Mouse (Mus musculus): Measurements from ENCODE around the gene Togaram2. TPM values are rescaled to one million over a fixed set of nuclear protein-coding genes. Genes with fewer than 3 reads are reported as not detected.
"Not testable (repeated sequence)": the region's sequence is repeated elsewhere in the genome, so short reads cannot be mapped to it uniquely, and the experiment has no call there.

Togaram2 gene
- total RNA-seq, 2 experiments from 2014 or later: 4.7 to 5.4 TPM

- DNase-seq: no peak
Measured at GRCm38 (mm10) chr17:71736442-71736841, 63.4 kb downstream of the Togaram2 start.

- DNase-seq: no peak
Measured at GRCm38 (mm10) chr17:71742156-71742555, 69.1 kb downstream of the Togaram2 start.

GRCm38 (mm10) chr17:71742935-71743334 is 69.9 kb downstream of the Togaram2 start:
- no peak for DNase-seq

GRCm38 (mm10) chr17:71746114-71746513 is 73.1 kb downstream of the Togaram2 start:
- DNase-seq: no peak

- DNase-seq: no peak
Measured at GRCm38 (mm10) chr17:71747561-71747960, 74.5 kb downstream of the Togaram2 start.

- DNase-seq: no peak
Measured at GRCm38 (mm10) chr17:71749616-71750168, 76.6 kb downstream of the Togaram2 start.

- DNase-seq: no peak
Measured at GRCm38 (mm10) chr17:71752831-71753230, 79.8 kb downstream of the Togaram2 start, which contains the start of gene Pcare. Gene Pcare (minus strand): TSS chr17:71752894.

GRCm38 (mm10) chr17:71760536-71760935 is 87.5 kb downstream of the Togaram2 start:
- no peak for DNase-seq

- DNase-seq: not testable (repeated sequence)
Measured at GRCm38 (mm10) chr17:71768173-71768572, 95.1 kb downstream of the Togaram2 start, which contains the start of gene Clip4. Gene Clip4 (plus strand): TSS chr17:71768473.

GRCm38 (mm10) chr17:71769564-71769963 is 96.5 kb downstream of the Togaram2 start:
- no peak for DNase-seq

- no peak for DNase-seq
Measured at GRCm38 (mm10) chr17:71770696-71771095, 97.6 kb downstream of the Togaram2 start.

GRCm38 (mm10) chr17:71774173-71774572 is 101.1 kb downstream of the Togaram2 start:
- no peak for DNase-seq

- DNase-seq: no peak
Measured at GRCm38 (mm10) chr17:71775279-71775678, 102.2 kb downstream of the Togaram2 start.

- no peak for DNase-seq
Measured at GRCm38 (mm10) chr17:71778696-71779095, 105.6 kb downstream of the Togaram2 start.

Other genes with a start within 250 kb of the Togaram2 start
- gene Gm4707, start 213.3 kb upstream of the Togaram2 start, total RNA-seq (2021): under 1 TPM; 0.77 to 0.99 TPM
- gene Smchd1, start 197.9 kb upstream of the Togaram2 start, total RNA-seq (2021): 10 to 100 TPM; 16.7 to 18.0 TPM
- under 1 TPM; 0.45 to 0.75 TPM for gene Ndc80, start 146.4 kb upstream of the Togaram2 start, total RNA-seq (2021)
- under 1 TPM in 1 of 2 experiments, not detected in 1; 0.18 TPM for gene Spdya, start 121.2 kb upstream of the Togaram2 start, total RNA-seq (2021)
- gene Wdr43, start 57.4 kb upstream of the Togaram2 start, total RNA-seq (2021): 10 to 100 TPM; 19.4 to 20.6 TPM
- under 1 TPM; 0.41 to 0.74 TPM for gene Pcare, start 79.6 kb downstream of the Togaram2 start, total RNA-seq (2021)
- 100 to 1,000 TPM; 256 to 257 TPM for gene Clip4, start 95.2 kb downstream of the Togaram2 start, total RNA-seq (2021)

Data from heart, adult 18-20 months (tissue).